Mouse (Mus musculus) layer of hippocampus, adult 6 months (tissue): ENCODE data around the gene Tmem268. TPM values are rescaled to one million over a fixed set of nuclear protein-coding genes. Genes with fewer than 3 reads are reported as not detected.

ENCODE experiments used
- long read RNA-seq, 2 experiments: library from polyadenylated mRNA; unstranded; transcript quantifications; one replicate each; pipeline ENCODE4 v2.0.0; 2019 to 2020
- polyA plus RNA-seq: library from polyadenylated mRNA; unstranded; fragments of <200 nt; fragmentation: Nextera tagmentation; gene quantifications from 2 replicates; pipeline ENCODE4 v1.2.3, GENCODE M21; 2021

Gene Tmem268
- polyA plus RNA-seq = 3.9 and 6.1 TPM in 2 replicates
- long read RNA-seq, experiment 1, transcript Tmem268-201 (10 exons, 3,765 nt) = major isoform, 9 of 16 reads
- long read RNA-seq, experiment 1, partial matches to known transcripts = 0 of 16 reads
- long read RNA-seq, experiment 1, other reads (novel, unspliced or antisense) = 5 of 16 reads
- long read RNA-seq, experiment 2, transcript Tmem268-201 (10 exons, 3,765 nt) = major isoform, 19 of 60 reads
- long read RNA-seq, experiment 2, partial matches to known transcripts = 7 of 60 reads
- long read RNA-seq, experiment 2, other reads (novel, unspliced or antisense) = 31 of 60 reads

DNA sequence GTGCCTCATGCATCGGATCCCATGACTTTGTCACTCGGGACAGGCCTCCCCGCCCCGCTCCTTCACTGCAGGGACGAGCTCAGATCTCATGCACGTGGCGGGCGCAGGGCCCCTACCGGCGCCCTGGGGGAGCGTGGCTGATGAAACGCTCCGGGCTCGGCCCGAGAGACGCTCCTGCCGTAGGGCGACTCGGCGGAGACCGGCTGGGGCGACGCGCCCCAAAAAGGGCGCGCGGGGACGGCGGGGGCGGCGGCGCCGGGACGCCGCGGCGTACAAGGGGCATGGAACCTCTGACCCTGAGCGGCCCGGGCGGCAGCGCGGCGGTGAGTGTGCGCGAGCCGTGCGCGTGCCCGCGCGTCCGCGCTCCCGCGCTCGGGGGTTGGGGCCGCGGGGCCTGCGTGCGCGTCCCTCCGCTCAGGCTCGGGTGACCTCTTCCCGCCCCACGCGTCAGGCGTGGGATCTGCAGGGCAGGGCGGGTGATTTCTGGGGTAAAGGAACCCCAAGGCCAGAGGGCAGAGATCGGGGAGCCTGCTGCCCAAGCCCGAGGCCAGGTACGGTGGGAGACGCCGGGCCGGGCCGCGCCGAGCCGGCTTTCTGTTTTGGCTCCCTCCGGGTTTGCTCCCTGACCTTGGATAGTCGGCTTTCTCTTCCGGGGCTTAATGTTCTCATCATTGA lies at the start of gene Tmem268:
TSS of gene Tmem268 (plus strand) at position 375 of the 675 bp plus-strand sequence.

DNA sequence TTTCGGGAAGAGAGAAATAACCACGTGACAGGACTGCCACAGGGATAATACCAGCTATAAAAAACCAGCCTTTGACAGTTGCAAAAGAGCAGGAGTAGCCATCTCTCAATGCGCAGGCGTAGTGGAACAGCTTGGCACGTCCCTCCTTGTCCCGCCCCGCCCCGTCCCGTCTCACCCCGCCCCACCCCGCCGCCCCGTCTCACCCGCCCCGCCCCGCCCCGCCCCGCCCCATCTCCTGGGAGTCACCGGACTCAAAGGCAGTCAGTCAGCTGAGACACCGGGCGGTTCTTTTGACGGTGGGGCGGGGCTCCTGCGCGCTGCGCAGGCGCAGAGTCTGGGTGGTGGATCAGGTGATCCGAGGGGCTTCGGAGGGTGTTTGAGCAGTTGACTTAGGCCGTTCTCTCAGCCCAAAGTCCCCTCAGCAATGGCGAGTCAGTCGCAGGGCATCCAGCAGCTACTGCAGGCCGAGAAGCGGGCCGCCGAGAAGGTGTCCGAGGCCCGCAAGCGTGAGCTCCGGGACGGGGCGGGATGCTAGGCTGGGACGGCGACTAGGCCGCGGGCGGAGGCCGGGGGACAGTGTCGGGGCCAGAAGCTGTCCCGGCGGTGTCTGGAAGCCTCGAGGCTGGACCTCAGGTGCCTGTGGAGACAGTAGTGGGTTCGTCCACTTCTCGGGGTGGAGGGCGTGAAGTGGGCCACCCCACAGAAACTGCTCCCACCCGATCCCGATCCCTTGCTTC lies 13.9 kb upstream of the Tmem268 start, which contains the start of gene Atp6v1g1:
TSS of gene Atp6v1g1 (plus strand) at position 279 of the 737 bp plus-strand sequence.

DNA sequence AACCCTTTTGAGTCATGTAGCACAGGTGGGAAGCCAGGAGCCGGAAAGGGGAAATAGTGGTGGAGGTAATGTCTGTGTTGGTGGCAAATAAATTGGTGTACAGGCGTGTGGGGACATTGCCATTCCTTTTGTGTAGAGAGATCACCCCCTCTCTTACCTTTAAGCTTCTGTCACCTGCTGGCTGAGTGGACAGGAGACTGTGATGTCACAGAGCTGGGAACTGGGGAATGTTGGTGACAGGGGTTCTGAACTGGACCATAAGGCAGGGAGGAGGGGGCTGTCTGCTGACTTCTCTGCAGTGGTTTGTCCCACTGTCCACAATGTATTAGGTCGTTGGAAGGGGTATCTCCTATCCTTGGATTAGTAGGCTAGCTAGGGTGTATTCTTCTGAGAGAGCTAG lies 46.4 kb downstream of the Tmem268 start, which contains the start of gene Gm11213:
TSS of gene Gm11213 (minus strand) at position 317 of the 400 bp plus-strand sequence.

DNA sequence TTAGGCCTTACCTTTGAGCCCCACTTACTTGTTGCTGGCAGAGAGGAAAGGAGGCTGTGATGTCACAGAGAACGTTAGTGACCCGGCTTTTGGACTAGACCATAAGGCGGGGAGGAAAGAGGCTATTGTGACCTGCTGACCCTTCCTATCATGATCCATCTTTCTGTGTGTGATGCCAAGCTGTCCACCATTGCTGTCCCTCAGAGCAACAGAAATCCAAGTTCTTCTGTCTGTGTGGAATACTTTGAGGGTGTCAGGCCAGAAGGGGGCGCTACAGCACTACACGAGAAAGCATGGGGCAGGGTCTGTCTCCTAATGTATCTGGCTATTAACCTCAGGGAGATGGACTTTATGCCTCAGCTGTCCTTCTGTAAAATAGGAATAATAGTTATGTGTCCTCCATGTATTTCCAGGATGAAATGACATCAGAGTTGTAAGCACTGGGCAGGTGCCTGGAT lies 63.8 kb downstream of the Tmem268 start, which contains the start of gene Tex48:
TSS of gene Tex48 (minus strand) at position 51 of the 458 bp plus-strand sequence.

Other genes with a start within 250 kb of the Tmem268 start
- not detected in 2 replicates for gene Orm1, start 214.2 kb upstream of the Tmem268 start, polyA plus RNA-seq
- not detected in 2 replicates for gene Orm3, start 202.6 kb upstream of the Tmem268 start, polyA plus RNA-seq
- not detected in 2 replicates for gene Orm2, start 196.3 kb upstream of the Tmem268 start, polyA plus RNA-seq
- 0.82 and 0.98 TPM in 2 replicates for gene Akna, start 155.4 kb upstream of the Tmem268 start, polyA plus RNA-seq
- 2.7 and 3.2 TPM in 2 replicates for gene Whrn, start 62.8 kb upstream of the Tmem268 start, polyA plus RNA-seq
- gene Atp6v1g1, start 14.0 kb upstream of the Tmem268 start, polyA plus RNA-seq = 289 and 306 TPM in 2 replicates
- not detected in 2 replicates for gene Gm11213, start 46.5 kb downstream of the Tmem268 start, polyA plus RNA-seq
- not detected in 2 replicates for gene Tex48, start 63.6 kb downstream of the Tmem268 start, polyA plus RNA-seq
- gene Gm11214, start 104.6 kb downstream of the Tmem268 start, polyA plus RNA-seq = not detected in 2 replicates
- gene Tnfsf15, start 186.3 kb downstream of the Tmem268 start, polyA plus RNA-seq = not detected in 2 replicates